Mouse (Mus musculus): Measurements from ENCODE around the gene Adamts4. TPM values are rescaled to one million over a fixed set of nuclear protein-coding genes. Genes with fewer than 3 reads are reported as not detected.

The Adamts4 gene
- polyA plus RNA-seq, 1 experiment = 20.1 TPM

- Histone ChIP-seq H3K27ac (ENCODE audit: insufficient read depth, low read length) (no peak overlapping the region), H3K4me3 (ENCODE audit: insufficient read depth, low read length) (no peak overlapping the region), H3K4me1 (ENCODE audit: control insufficient read depth, insufficient read depth, low read length) (no peaks in the 10 kb centered on the region)
- no peak for TF ChIP-seq CTCF (IDR thresholded peaks at IDR 0.05; ENCODE audit: extremely low read depth, insufficient read depth, low read length)
- TF ChIP-seq POLR2A (IDR thresholded peaks at IDR 0.05; ENCODE audit: extremely low read depth, insufficient read depth, low read length) = no peak
Measured at GRCm38 (mm10) chr1:171216241-171216955, 33.8 kb upstream of the Adamts4 start.

GRCm38 (mm10) chr1:171220871-171221270 lies 29.4 kb upstream of the Adamts4 start:
- TF ChIP-seq CTCF (IDR thresholded peaks at IDR 0.05; ENCODE audit: extremely low read depth, insufficient read depth, low read length) (peak; percentile 95), POLR2A (IDR thresholded peaks at IDR 0.05; ENCODE audit: extremely low read depth, insufficient read depth, low read length) (0 out of 2 replicates have a peak, but pooled peaks have one; percentile 14)
- H3K4me3 ChIP-seq (ENCODE audit: insufficient read depth, low read length) = peak overlapping the region; percentile 46; the same call in 1 of the 2 replicates
- H3K4me1 ChIP-seq (ENCODE audit: control insufficient read depth, insufficient read depth, low read length) = no peaks in the 10 kb centered on the region
- H3K27ac ChIP-seq (ENCODE audit: insufficient read depth, low read length) = no peak overlapping the region

- H3K27ac ChIP-seq (ENCODE audit: insufficient read depth, low read length) = no peak overlapping the region
- H3K4me1 ChIP-seq (ENCODE audit: control insufficient read depth, insufficient read depth, low read length) = no peaks in the 10 kb centered on the region
- peak overlapping the region; percentile 46 for H3K4me3 ChIP-seq (ENCODE audit: insufficient read depth, low read length)
- TF ChIP-seq POLR2A (IDR thresholded peaks at IDR 0.05; ENCODE audit: extremely low read depth, insufficient read depth, low read length) (no peak), CTCF (IDR thresholded peaks at IDR 0.05; ENCODE audit: extremely low read depth, insufficient read depth, low read length) (no peak)
Measured at GRCm38 (mm10) chr1:171221281-171222193, 28.7 kb upstream of the Adamts4 start.

GRCm38 (mm10) chr1:171222238-171223155 lies 27.7 kb upstream of the Adamts4 start, which contains the start of gene Tomm40l:
Tomm40l (minus strand) TSS chr1:171222514.
- peak; percentile 74 for TF ChIP-seq POLR2A (IDR thresholded peaks at IDR 0.05; ENCODE audit: extremely low read depth, insufficient read depth, low read length)
- TF ChIP-seq CTCF (IDR thresholded peaks at IDR 0.05; ENCODE audit: extremely low read depth, insufficient read depth, low read length) = peak; percentile 38; the same call in 1 of the 2 replicates
- Histone ChIP-seq H3K4me3 (ENCODE audit: insufficient read depth, low read length) (peak within 1 kb of the TSS; percentile 46), H3K4me1 (ENCODE audit: control insufficient read depth, insufficient read depth, low read length) (no peaks in the 10 kb centered on the region), H3K27ac (ENCODE audit: insufficient read depth, low read length) (no peak within 1 kb of the TSS)

- no peak for TF ChIP-seq POLR2A (IDR thresholded peaks at IDR 0.05; ENCODE audit: extremely low read depth, insufficient read depth, low read length)
- no peak for TF ChIP-seq CTCF (IDR thresholded peaks at IDR 0.05; ENCODE audit: extremely low read depth, insufficient read depth, low read length)
- H3K4me1 ChIP-seq (ENCODE audit: control insufficient read depth, insufficient read depth, low read length) = no peaks in the 10 kb centered on the region
- no peak overlapping the region for H3K4me3 ChIP-seq (ENCODE audit: insufficient read depth, low read length)
- H3K27ac ChIP-seq (ENCODE audit: insufficient read depth, low read length) = no peak overlapping the region
Measured at GRCm38 (mm10) chr1:171223168-171223567, 27.1 kb upstream of the Adamts4 start.

GRCm38 (mm10) chr1:171223796-171224195 lies 26.4 kb upstream of the Adamts4 start:
- TF ChIP-seq CTCF (IDR thresholded peaks at IDR 0.05; ENCODE audit: extremely low read depth, insufficient read depth, low read length) (no peak), POLR2A (IDR thresholded peaks at IDR 0.05; ENCODE audit: extremely low read depth, insufficient read depth, low read length) (no peak)
- no peaks in the 10 kb centered on the region for H3K4me1 ChIP-seq (ENCODE audit: control insufficient read depth, insufficient read depth, low read length)

GRCm38 (mm10) chr1:171224857-171225256 lies 25.4 kb upstream of the Adamts4 start, which contains the start of gene Apoa2:
Apoa2 (plus strand) TSS chr1:171225054.
- Histone ChIP-seq H3K27ac (ENCODE audit: insufficient read depth, low read length) (no peak within 1 kb of the TSS), H3K4me3 (ENCODE audit: insufficient read depth, low read length) (no peak within 1 kb of the TSS), H3K4me1 (ENCODE audit: control insufficient read depth, insufficient read depth, low read length) (no peaks in the 10 kb centered on the region)
- TF ChIP-seq POLR2A (IDR thresholded peaks at IDR 0.05; ENCODE audit: extremely low read depth, insufficient read depth, low read length) (no peak), CTCF (IDR thresholded peaks at IDR 0.05; ENCODE audit: extremely low read depth, insufficient read depth, low read length) (no peak)

More at GRCm38 (mm10) chr1:171223796-171224195, 26.4 kb upstream of the Adamts4 start:
- Histone ChIP-seq H3K27ac (ENCODE audit: insufficient read depth, low read length) (no peak overlapping the region), H3K4me3 (ENCODE audit: insufficient read depth, low read length) (no peak overlapping the region)

GRCm38 (mm10) chr1:171226780-171227179 lies 23.4 kb upstream of the Adamts4 start:
- no peak overlapping the region for H3K27ac ChIP-seq (ENCODE audit: insufficient read depth, low read length)
- TF ChIP-seq CTCF (IDR thresholded peaks at IDR 0.05; ENCODE audit: extremely low read depth, insufficient read depth, low read length) = no peak
- TF ChIP-seq POLR2A (IDR thresholded peaks at IDR 0.05; ENCODE audit: extremely low read depth, insufficient read depth, low read length) = no peak

More at GRCm38 (mm10) chr1:171226780-171227179, 23.4 kb upstream of the Adamts4 start:
- Histone ChIP-seq H3K4me3 (ENCODE audit: insufficient read depth, low read length) (no peak overlapping the region), H3K4me1 (ENCODE audit: control insufficient read depth, insufficient read depth, low read length) (no peaks in the 10 kb centered on the region)
